Comparison of ENCODE assay signal across 7 mouse cellular contexts in the genomic region with DNA sequence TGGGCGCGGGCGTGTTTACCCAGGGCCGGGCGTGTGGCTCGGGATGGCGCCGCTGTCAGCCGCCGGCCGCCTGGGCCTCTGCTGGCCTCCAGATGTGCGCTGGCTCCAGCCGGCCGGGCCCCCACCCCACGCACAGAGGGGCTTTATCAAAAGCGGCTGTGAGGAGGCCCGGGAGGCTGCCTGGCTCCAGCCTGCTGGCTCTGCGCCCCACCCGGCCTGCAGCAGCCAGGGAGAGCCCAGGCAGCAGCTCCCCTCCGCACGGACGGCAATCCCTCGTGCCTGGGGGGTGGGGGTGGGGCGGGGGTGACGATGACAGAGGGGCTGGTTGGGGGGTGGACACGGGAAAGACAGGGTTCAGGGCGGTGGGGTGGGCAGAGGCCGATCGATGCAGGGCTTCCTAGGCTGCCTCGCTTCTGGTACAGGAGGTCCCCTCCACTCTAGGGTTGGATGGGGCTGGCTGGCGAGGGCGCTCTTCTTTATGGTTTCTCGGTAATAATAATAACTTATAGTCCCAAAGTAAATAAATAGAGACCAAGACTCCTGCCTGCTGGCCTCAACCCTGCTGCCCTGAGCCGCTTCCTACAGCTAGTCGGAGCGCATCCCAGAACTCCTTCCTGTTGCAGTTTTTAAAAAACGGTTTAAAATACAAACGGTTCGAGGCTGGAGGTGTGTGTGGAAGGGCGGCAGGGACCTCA. TPM values are rescaled to one million over a fixed set of nuclear protein-coding genes. Genes with fewer than 3 reads are reported as not detected.
A peak's percentile ranks its signal among the peaks of the same experiment; 100 is the strongest.
DNase-seq lines count a peak whose midpoint lies in the region; ATAC-seq and TF ChIP-seq lines count a peak whose summit lies in the region.

No protein-coding gene starts in this region.

- H3K9me3 ChIP-seq in E14TG2a.4 (ENCODE audit: low read length): no peaks in the 10 kb centered on the region
- H3K9me3 ChIP-seq in heart, embryonic 10.5 days: no peaks in the 10 kb centered on the region
- H3K9me3 ChIP-seq in limb, embryonic 12.5 days: no peaks in the 10 kb centered on the region
- no peaks in the 10 kb centered on the region for H3K9me3 ChIP-seq in neural tube, embryonic 14.5 days (ENCODE audit: control insufficient read depth, low read length)

- H3K9ac ChIP-seq in limb, embryonic 12.5 days (replicated peaks): peak overlapping the region; percentile 54
- 0 out of 2 replicates have a peak overlapping the region, but pooled peaks have one; percentile 32 for H3K9ac ChIP-seq in neural tube, embryonic 14.5 days (replicated peaks; ENCODE audit: low read depth, low read length)

- TF ChIP-seq CTCF in E14TG2a.4 (conservative IDR thresholded peaks at IDR 0.05; ENCODE audit: low read length): no peak

- H3K36me3 ChIP-seq in E14TG2a.4 (ENCODE audit: insufficient read depth, low read length): no peaks in the 10 kb centered on the region
- H3K36me3 ChIP-seq in heart, embryonic 10.5 days: no peaks in the 10 kb centered on the region
- no peaks in the 10 kb centered on the region for H3K36me3 ChIP-seq in limb, embryonic 12.5 days
- H3K36me3 ChIP-seq in neural tube, embryonic 14.5 days (ENCODE audit: control insufficient read depth, insufficient read depth, low read length): no peaks in the 10 kb centered on the region

- H3K4me2 ChIP-seq in limb, embryonic 12.5 days: peak overlapping the region; percentile 55
- peak overlapping the region; percentile 23; the same call in 1 of the 2 replicates for H3K4me2 ChIP-seq in neural tube, embryonic 14.5 days (ENCODE audit: low read depth, low read length)

- peaks cover 32% of the 10 kb centered on the region for H3K4me1 ChIP-seq in E14TG2a.4 (replicated peaks; ENCODE audit: low read depth, low read length)
- H3K4me1 ChIP-seq in heart, embryonic 10.5 days: peaks cover 62% of the 10 kb centered on the region
- peaks cover 79% of the 10 kb centered on the region for H3K4me1 ChIP-seq in limb, embryonic 12.5 days (replicated peaks)
- H3K4me1 ChIP-seq in neural tube, embryonic 14.5 days (ENCODE audit: control insufficient read depth, insufficient read depth, low read length): peaks cover 6% of the 10 kb centered on the region

- 21% methylated on average over 40 of the region's 40 CpGs for WGBS in heart, embryonic 10.5 days
- whole genome bisulfite sequencing in limb, embryonic 12.5 days: 13% methylated on average over 40 of the region's 40 CpGs
- WGBS in neural tube, embryonic 14.5 days: 25% methylated on average over 39 of the region's 40 CpGs

- peak overlapping the region; percentile 72 for H3K4me3 ChIP-seq in E14TG2a.4 (replicated peaks; ENCODE audit: low read length)
- peak overlapping the region; percentile 50 for H3K4me3 ChIP-seq in heart, embryonic 10.5 days
- H3K4me3 ChIP-seq in limb, embryonic 12.5 days (replicated peaks): peak overlapping the region; percentile 31
- H3K4me3 ChIP-seq in neural tube, embryonic 14.5 days (ENCODE audit: low read depth, low read length): no peak overlapping the region

- peak overlapping the region; percentile 85 for H3K27ac ChIP-seq in heart, embryonic 10.5 days
- peak overlapping the region; percentile 96 for H3K27ac ChIP-seq in limb, embryonic 12.5 days
- H3K27ac ChIP-seq in neural tube, embryonic 14.5 days (ENCODE audit: low read depth, low read length): no peak overlapping the region

- peak; percentile 82 for ATAC-seq in limb, embryonic 12.5 days (ENCODE audit: insufficient number of reproducible peaks, insufficient read depth, low FRiP score, low TSS enrichment, low read depth)
- peak; percentile 45; the same call in 1 of the 2 replicates for ATAC-seq in neural tube, embryonic 14.5 days (ENCODE audit: low read depth)

- DNase-seq in NIH3T3 (ENCODE audit: low read depth): peak; percentile 92
- peak; percentile 87 for DNase-seq in heart, embryonic 10.5 days (ENCODE audit: low spot score)
- no peak for DNase-seq in cerebellum, postnatal 14 days
- DNase-seq in left cerebral cortex, adult 11 months (ENCODE audit: low spot score): no peak

- peaks cover 90% of the 10 kb centered on the region for H3K27me3 ChIP-seq in E14TG2a.4 (ENCODE audit: insufficient read depth, low read length)
- peaks cover 31% of the 10 kb centered on the region for H3K27me3 ChIP-seq in heart, embryonic 10.5 days (ENCODE audit: insufficient read depth, poor library complexity, severe bottlenecking)
- H3K27me3 ChIP-seq in limb, embryonic 12.5 days: no peaks in the 10 kb centered on the region
- no peaks in the 10 kb centered on the region for H3K27me3 ChIP-seq in neural tube, embryonic 14.5 days (ENCODE audit: control insufficient read depth, insufficient read depth, low read length)

RNA-seq across cellular contexts. Expression of a gene that starts 34.3 kb away (rescaled TPM):
- polyA plus RNA-seq in heart, embryonic 10.5 days (2016; fragmentation: Nextera tagmentation; extraction: Ambion mirVana): 312 and 332 TPM in 2 replicates
- 264 and 267 TPM in 2 replicates for polyA plus RNA-seq in limb, embryonic 12.5 days (2016; fragmentation: Nextera tagmentation; extraction: Ambion mirVana)
- 291 and 304 TPM in 2 replicates for polyA plus RNA-seq in neural tube, embryonic 14.5 days (2014; fragmentation: Nextera tagmentation; extraction: Ambion mirVana)

RNA-seq across cellular contexts. Expression of a gene that starts 59.6 kb away (rescaled TPM):
- polyA plus RNA-seq in heart, embryonic 10.5 days (2016; fragmentation: Nextera tagmentation; extraction: Ambion mirVana): 21.8 and 42.2 TPM in 2 replicates
- 69.0 and 82.0 TPM in 2 replicates for polyA plus RNA-seq in limb, embryonic 12.5 days (2016; fragmentation: Nextera tagmentation; extraction: Ambion mirVana)
- 0.66 and 6.5 TPM in 2 replicates for polyA plus RNA-seq in neural tube, embryonic 14.5 days (2014; fragmentation: Nextera tagmentation; extraction: Ambion mirVana)

Comparison
In these comparisons a context has a peak if more than half of its experiments do, and no peak if none do; other contexts are left out.
1. DNase-seq: peak in NIH3T3 (single experiment) and heart, embryonic 10.5 days (single experiment); none in cerebellum, postnatal 14 days (0 of 2) and left cerebral cortex, adult 11 months (single experiment).